Comparison of ENCODE assay signal across 8 mouse cellular contexts in genomic region chr14:13901611-13902067, GRCm38 (mm10). TPM values are rescaled to one million over a fixed set of nuclear protein-coding genes. Genes with fewer than 3 reads are reported as not detected.
A peak's percentile ranks its signal among the peaks of the same experiment; 100 is the strongest.
DNase-seq lines count a peak whose midpoint lies in the region; ATAC-seq and TF ChIP-seq lines count a peak whose summit lies in the region.

No protein-coding gene starts in this region.

- H3K4me1 ChIP-seq in ES-E14 (ENCODE audit: control insufficient read depth in 2 of 2, insufficient read depth in 2 of 2, low read length in 2 of 2, poor library complexity in 1 of 2): peaks cover 0 to 4% of the 10 kb centered on the region in 2 experiments; a peak in 3 of 4 replicates
- no peaks in the 10 kb centered on the region; the same call in 1 of the 2 replicates for H3K4me1 ChIP-seq in lung, adult 2 months (ENCODE audit: control insufficient read depth, insufficient read depth, low read length)

- TF ChIP-seq CTCF in brain, embryonic 14.5 days (IDR thresholded peaks at IDR 0.05; ENCODE audit: borderline replicate concordance, extremely low read depth, insufficient read depth, insufficient read length): peak; percentile 74; the same call in 1 of the 2 replicates
- TF ChIP-seq CTCF in lung, adult 2 months (IDR thresholded peaks at IDR 0.05; ENCODE audit: insufficient read depth, low read length): no peak

- H3K4me3 ChIP-seq in ES-E14 (ENCODE audit: insufficient read depth in 1 of 2, low read depth in 1 of 2, low read length in 2 of 2, poor library complexity in 1 of 2, severe bottlenecking in 1 of 2): peak overlapping the region; percentile 52 to 61
- H3K4me3 ChIP-seq in lung, adult 2 months (replicated peaks; ENCODE audit: extremely low read depth, low read depth, low read length): peak overlapping the region; percentile 68

- under 1% methylated on average over 22 of the region's 22 CpGs for WGBS in lung, adult 2 months

- in situ Hi-C loops in ES-E14 (cut with MboI; ENCODE audit: low sequenced_read_pairs in 2 of 2, unreplicated experiment in 2 of 2): no loop called here

- H3K9ac ChIP-seq in ES-E14 (ENCODE audit: insufficient read depth, low read depth, low read length, poor library complexity, severe bottlenecking): peak overlapping the region; percentile 54

- ATAC-seq in hematopoietic stem cell, adult 5-6 weeks (replicated peaks in 1 of 2; ENCODE audit: insufficient read depth in 1 of 2, low FRiP score in 2 of 2, low TSS enrichment in 1 of 2, low read depth in 1 of 2, poor library complexity in 2 of 2, severe bottlenecking in 2 of 2): peak; percentile 85 to 92
- ATAC-seq in neutrophil, adult 5-6 weeks (ENCODE audit: extremely low read depth, insufficient number of reproducible peaks, low FRiP score, poor library complexity, severe bottlenecking): peak; percentile 51; the same call in 1 of the 2 replicates

- peaks cover 2% of the 10 kb centered on the region; the same call in 1 of the 2 replicates for H3K36me3 ChIP-seq in ES-E14 (ENCODE audit: control insufficient read depth, insufficient read depth, low read length, poor library complexity, severe bottlenecking)

- peak; percentile 74 for DNase-seq in ES-E14 (ENCODE audit: low read depth, low spot score)
- peak; percentile 93 for DNase-seq in brain, embryonic 14.5 days (ENCODE audit: low read depth)
- peak; percentile 53 for DNase-seq in fibroblast of lung, adult 2 months (ENCODE audit: low read depth)
- peak; percentile 36 to 50 for DNase-seq in layer of hippocampus, adult 8-10 months (ENCODE audit: low spot score in 2 of 2)
- peak; percentile 59 for DNase-seq in lung, adult 2 months
- peak; percentile 22 for DNase-seq in urinary bladder, postnatal 14 days (ENCODE audit: low spot score)

- no peak for TF ChIP-seq POLR2A in brain, embryonic 14.5 days (IDR thresholded peaks at IDR 0.05; ENCODE audit: borderline replicate concordance, extremely low read depth, insufficient read depth, insufficient read length, poor library complexity, severe bottlenecking)
- TF ChIP-seq POLR2A in lung, adult 2 months (IDR thresholded peaks at IDR 0.05; ENCODE audit: borderline replicate concordance, extremely low read depth, low read depth, low read length): no peak

- H3K9me3 ChIP-seq in ES-E14 (ENCODE audit: control insufficient read depth, insufficient read depth, low read depth, low read length): no peaks in the 10 kb centered on the region

- H3K27ac ChIP-seq in ES-E14 (ENCODE audit: insufficient read depth, low read depth, low read length, poor library complexity, severe bottlenecking): peak overlapping the region; percentile 80

TF ChIP-seq in ES-E14, 5 proteins besides CTCF, POLR2A, EP300 and RAD21:
- no peak for TF ChIP-seq HCFC1 (IDR thresholded peaks at IDR 0.05; ENCODE audit: borderline replicate concordance, insufficient read depth, low read length)
- peak; percentile 45; the same call in 1 of the 2 replicates for TF ChIP-seq ZNF384 (IDR thresholded peaks at IDR 0.05; ENCODE audit: low read depth, low read length)
- TF ChIP-seq ZC3H11A (IDR thresholded peaks at IDR 0.05; ENCODE audit: borderline replicate concordance, low read depth, low read length): peak; percentile 71; the same call in 1 of the 2 replicates
TF ChIP-seq in ES-E14: peak in this region for 2.

RNA-seq across cellular contexts. Expression of gene Gm281, which starts 12.6 kb away (rescaled TPM):
- total RNA-seq in ES-E14 (2012; rRNA removed): 0.74 and 1.1 TPM in 2 replicates
- not detected in 2 replicates for polyA plus RNA-seq in brain, embryonic 14.5 days (2012; rRNA removed)
- total RNA-seq in hematopoietic stem cell, adult 5-6 weeks (2017): not detected in 2 replicates
- total RNA-seq in layer of hippocampus, adult 8-10 months (2022): not detected
- polyA plus RNA-seq in lung, adult 2 months (2012; rRNA removed): 1.8 and 2.1 TPM in 2 replicates
- not detected in 2 replicates for total RNA-seq in neutrophil, adult 5-6 weeks (2017)

RNA-seq across cellular contexts. Expression of gene Atxn7, which starts 59.6 kb away (rescaled TPM):
- 2.9 and 3.8 TPM in 2 replicates for total RNA-seq in ES-E14 (2012; rRNA removed)
- polyA plus RNA-seq in brain, embryonic 14.5 days (2012; rRNA removed): 19.5 and 22.1 TPM in 2 replicates
- 25.4 and 33.5 TPM in 2 replicates for total RNA-seq in hematopoietic stem cell, adult 5-6 weeks (2017)
- 10 to 100 TPM; 26.4 to 33.7 (median 29.2) TPM for total RNA-seq in layer of hippocampus, adult 8-10 months (2022)
- 33.4 and 39.4 TPM in 2 replicates for polyA plus RNA-seq in lung, adult 2 months (2012; rRNA removed)
- 58.4 and 58.7 TPM in 2 replicates for total RNA-seq in neutrophil, adult 5-6 weeks (2017)

Comparison
In these comparisons a context has a peak if more than half of its experiments do, and no peak if none do; other contexts are left out.
1. Peak in every context shown above with its lines: DNase-seq, ATAC-seq, H3K4me3 ChIP-seq and H3K27ac ChIP-seq.
2. DNase-seq: peak in every context shown above with its lines; median percentile 93 in brain, embryonic 14.5 days; 74 in ES-E14; 59 in lung, adult 2 months; 53 in fibroblast of lung, adult 2 months; 43 in layer of hippocampus, adult 8-10 months; 22 in urinary bladder, postnatal 14 days.